Comparison of ENCODE assay signal across 19 mouse cellular contexts in genomic region chr19:38944590-38945307, GRCm38 (mm10). TPM values are rescaled to one million over a fixed set of nuclear protein-coding genes. Genes with fewer than 3 reads are reported as not detected.
DNase-seq lines count a peak whose midpoint lies in the region; TF ChIP-seq lines count a peak whose summit lies in the region.
"Had no signal": no experiment of that assay in that cellular context is flagged by ENCODE, and none has a peak within 500 bp of the region (broad histone marks: within the 10 kb centered on the region; RNA-seq: fewer than 3 reads in every experiment).

No protein-coding gene starts in this region.

- H3K4me1 ChIP-seq in ES-Bruce4 (ENCODE audit: control insufficient read depth, insufficient read depth, low read length), result no peaks in the 10 kb centered on the region
- H3K4me1 ChIP-seq: embryonic facial prominence, embryonic 13.5 days; forebrain, embryonic 12.5 days; heart, embryonic 15.5 days; hindbrain, embryonic 13.5 days had no signal

- DNase-seq in CD4-positive helper T cell, adult 2 months (ENCODE audit: low read depth, low spot score), result peak; percentile 33
- peak; percentile 41 for DNase-seq in induced T-regulatory cell, adult 2 months (ENCODE audit: low read depth)
- DNase-seq in lung, postnatal 10 days, result no peak
- no peak for DNase-seq in adipocyte (ENCODE audit: low spot score)
- no peak for DNase-seq in cerebellum, adult 8-10 months
- DNase-seq: adrenal gland, postnatal 14 days; cerebellum, adult 11-12 months; cerebellum, adult 9-11 months; cerebellum, postnatal 36 days; gastrocnemius, postnatal 36 days; heart, adult 18-20 months; heart, postnatal 14 days; kidney, adult 2 months had no signal

- no peak for TF ChIP-seq EP300 in ES-Bruce4 (IDR thresholded peaks at IDR 0.05; ENCODE audit: insufficient read depth, low read depth, low read length)

- TF ChIP-seq POLR2A in ES-Bruce4 (IDR thresholded peaks at IDR 0.05; ENCODE audit: insufficient read depth, low read length), result no peak

- H3K27ac ChIP-seq in ES-Bruce4 (ENCODE audit: insufficient read depth, low read length), result peak overlapping the region; percentile 44; the same call in 1 of the 2 replicates
- H3K27ac ChIP-seq: embryonic facial prominence, embryonic 13.5 days; forebrain, embryonic 12.5 days; heart, embryonic 15.5 days; hindbrain, embryonic 13.5 days; hindbrain, postnatal 0 days had no signal

- peaks cover 77% of the 10 kb centered on the region for H3K36me3 ChIP-seq in ES-Bruce4 (ENCODE audit: control insufficient read depth, insufficient read depth, low read length, poor library complexity, severe bottlenecking)

- no peak for TF ChIP-seq CTCF in ES-Bruce4 (IDR thresholded peaks at IDR 0.05; ENCODE audit: low read depth, low read length)

- no peak overlapping the region for H3K4me3 ChIP-seq in ES-Bruce4 (ENCODE audit: low read depth, low read length)
- H3K4me3 ChIP-seq: embryonic facial prominence, embryonic 13.5 days; forebrain, embryonic 12.5 days; heart, embryonic 15.5 days; hindbrain, embryonic 13.5 days had no signal

- H3K9ac ChIP-seq in ES-Bruce4 (ENCODE audit: low read depth, poor library complexity, severe bottlenecking), result no peak overlapping the region
- H3K9ac ChIP-seq: embryonic facial prominence, embryonic 13.5 days; forebrain, embryonic 12.5 days; heart, embryonic 15.5 days; hindbrain, embryonic 13.5 days had no signal

- no peaks in the 10 kb centered on the region for H3K9me3 ChIP-seq in ES-Bruce4 (replicated peaks; ENCODE audit: control insufficient read depth, insufficient read depth, low read length, poor library complexity, severe bottlenecking)
- H3K9me3 ChIP-seq: embryonic facial prominence, embryonic 13.5 days; forebrain, embryonic 12.5 days; heart, embryonic 15.5 days; hindbrain, embryonic 13.5 days had no signal

- no peaks in the 10 kb centered on the region for H3K27me3 ChIP-seq in ES-Bruce4 (ENCODE audit: control insufficient read depth, insufficient read depth, low read length, poor library complexity, severe bottlenecking)
- H3K27me3 ChIP-seq: embryonic facial prominence, embryonic 13.5 days; forebrain, embryonic 12.5 days; heart, embryonic 15.5 days; hindbrain, embryonic 13.5 days had no signal

RNA-seq across cellular contexts. Expression of gene Hells, which starts 14.0 kb away (rescaled TPM):
- polyA plus RNA-seq in ES-Bruce4 (2011; ENCODE audit: insufficient read depth, insufficient read length, low read depth, missing spikeins), result 526 and 534 TPM in 2 replicates

Comparison
In these comparisons a context has a peak if more than half of its experiments do, and no peak if none do; other contexts are left out.
1. DNase-seq: peak in CD4-positive helper T cell, adult 2 months (single experiment) and induced T-regulatory cell, adult 2 months (single experiment); none in lung, postnatal 10 days (single experiment), adipocyte (single experiment) and cerebellum, adult 8-10 months (single experiment).